Mouse (Mus musculus): ENCODE data around the gene Slc25a1. TPM values are rescaled to one million over a fixed set of nuclear protein-coding genes. Genes with fewer than 3 reads are reported as not detected.
"Not testable (repeated sequence)": the region's sequence is repeated elsewhere in the genome, so short reads cannot be mapped to it uniquely, and the experiment has no call there.

Slc25a1 gene
- polyA plus RNA-seq (2012; rRNA removed) (33.4 and 41.7 TPM in 2 replicates), polyA plus RNA-seq (2014; fragmentation: Nextera tagmentation; extraction: Ambion mirVana) (50.6 and 57.2 TPM in 2 replicates)

DNA sequence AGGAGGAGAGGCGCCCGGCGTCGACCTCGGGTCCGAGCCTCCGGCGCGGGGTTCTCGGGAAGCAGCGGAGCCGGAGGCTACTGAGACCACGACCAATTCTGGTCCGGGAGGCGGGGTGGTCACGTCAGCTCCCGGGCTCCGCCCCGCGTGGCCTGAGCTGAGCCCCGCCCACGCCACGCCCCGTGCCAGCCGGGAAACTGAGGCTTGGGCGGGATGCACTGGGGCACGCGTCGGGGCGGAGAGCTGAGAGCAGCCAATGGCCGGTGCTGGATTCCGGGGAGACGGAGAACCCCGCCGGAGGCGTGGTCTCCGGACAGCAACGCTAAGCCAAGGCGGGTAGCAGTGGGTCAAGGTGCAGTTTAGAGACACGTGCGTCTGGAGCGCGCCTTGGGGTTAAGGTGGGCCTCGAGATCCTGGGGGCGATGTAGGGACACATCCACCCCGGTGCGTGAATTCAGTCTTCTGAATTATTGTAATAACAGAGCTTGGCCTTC, at the start of gene Slc25a1:
TSS of gene Slc25a1 (minus strand) at position 133 of the 494 bp plus-strand sequence.
- H3K4me1 ChIP-seq (replicated peaks; ENCODE audit: control insufficient read depth in 2 of 2, insufficient read depth in 2 of 2, low read length in 1 of 2), result peaks cover 3 to 5% of the 10 kb centered on the region in 2 experiments
- peaks cover 7% of the 10 kb centered on the region; the same call in 1 of the 2 replicates for H3K36me3 ChIP-seq (replicated peaks; ENCODE audit: control insufficient read depth, insufficient read depth, low read depth)
- no peaks in the 10 kb centered on the region for H3K27me3 ChIP-seq (ENCODE audit: control insufficient read depth, insufficient read depth, low read length)
- H3K4me3 ChIP-seq (ENCODE audit: insufficient read depth in 1 of 2, low read depth in 2 of 2, low read length in 2 of 2), result peak within 1 kb of the TSS; percentile 68 to 77
- DNase-seq (ENCODE audit: low read depth in 3 of 3, low spot score in 3 of 3) (peak; percentile 69 to 70 (median 70)), ATAC-seq (ENCODE audit: insufficient read depth) (peak; percentile 86)
- H3K4me2 ChIP-seq (ENCODE audit: low read depth), result peak within 1 kb of the TSS; percentile 97
- TF ChIP-seq CTCF (IDR thresholded peaks at IDR 0.05; ENCODE audit: low read depth) (no peak), EP300 (IDR thresholded peaks at IDR 0.05; ENCODE audit: low read depth) (no peak)
- WGBS (ENCODE audit: insufficient replicate concordance), result under 1% methylated on average over 47 of the region's 47 CpGs
- H3K9me3 ChIP-seq (ENCODE audit: control insufficient read depth, low read length), result no peaks in the 10 kb centered on the region
- peak within 1 kb of the TSS; percentile 84 for H3K27ac ChIP-seq
- H3K9ac ChIP-seq (replicated peaks), result peak within 1 kb of the TSS; percentile 71

DNA sequence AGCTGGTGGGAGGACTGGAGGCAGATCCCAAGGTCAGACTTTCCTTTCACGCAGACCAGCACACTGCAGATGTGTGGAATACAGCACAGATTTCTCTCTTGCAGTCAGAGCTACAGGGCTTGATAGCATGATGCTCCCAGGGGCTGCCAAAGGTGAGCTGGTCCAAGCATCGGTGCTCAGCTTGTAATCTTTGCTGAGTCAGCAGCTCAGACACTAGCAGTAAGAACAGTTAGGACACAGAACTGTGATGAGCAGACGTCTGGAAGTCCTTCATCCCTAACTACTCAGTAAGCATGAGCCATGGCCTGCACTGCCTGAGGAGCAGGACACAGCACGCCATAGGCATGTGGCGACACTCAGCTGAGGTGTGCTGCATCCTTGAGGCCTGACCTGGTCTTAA, 43.8 kb upstream of the Slc25a1 start:
- DNase-seq (ENCODE audit: low read depth in 3 of 3, low spot score in 3 of 3) (no peak), ATAC-seq (ENCODE audit: insufficient read depth) (no peak)
- H3K9ac ChIP-seq (replicated peaks), result no peak overlapping the region
- TF ChIP-seq EP300 (IDR thresholded peaks at IDR 0.05; ENCODE audit: low read depth) (no peak), CTCF (IDR thresholded peaks at IDR 0.05; ENCODE audit: low read depth) (no peak)
- no peaks in the 10 kb centered on the region for H3K9me3 ChIP-seq (ENCODE audit: control insufficient read depth, low read length)
- no peaks in the 10 kb centered on the region for H3K27me3 ChIP-seq (ENCODE audit: control insufficient read depth, insufficient read depth, low read length)
- no peak overlapping the region for H3K4me2 ChIP-seq (ENCODE audit: low read depth)
- H3K4me1 ChIP-seq (replicated peaks; ENCODE audit: control insufficient read depth in 2 of 2, insufficient read depth in 2 of 2, low read length in 1 of 2), result no peaks in the 10 kb centered on the region
- no peaks in the 10 kb centered on the region for H3K36me3 ChIP-seq (replicated peaks; ENCODE audit: control insufficient read depth, insufficient read depth, low read depth)
- H3K27ac ChIP-seq, result no peak overlapping the region
- 49% methylated on average over 5 of the region's 5 CpGs for WGBS (ENCODE audit: insufficient replicate concordance)
- H3K4me3 ChIP-seq (ENCODE audit: insufficient read depth in 1 of 2, low read depth in 2 of 2, low read length in 2 of 2), result no peak overlapping the region

DNA sequence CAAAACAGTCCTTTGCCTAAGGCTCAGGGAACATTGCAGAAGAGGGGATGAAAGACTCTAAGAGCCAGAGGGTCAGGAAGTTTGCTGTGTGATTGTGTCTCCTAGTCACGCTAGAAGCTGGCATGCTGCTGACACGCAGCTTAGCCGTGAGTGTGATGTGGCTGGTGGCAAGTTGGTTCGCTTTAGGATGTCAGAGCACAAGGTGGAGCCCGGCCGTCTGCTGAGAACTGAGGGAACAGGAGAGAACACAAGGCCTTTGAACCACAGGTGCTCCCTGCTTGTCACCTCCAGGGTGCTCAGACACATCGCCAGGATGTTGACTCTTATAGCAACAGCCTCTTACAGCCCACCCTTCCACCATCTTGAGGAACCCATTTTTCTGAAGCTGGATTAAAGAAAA, 34.1 kb upstream of the Slc25a1 start:
- Histone ChIP-seq H3K4me3 (ENCODE audit: insufficient read depth in 1 of 2, low read depth in 2 of 2, low read length in 2 of 2) (no peak overlapping the region), H3K36me3 (replicated peaks; ENCODE audit: control insufficient read depth, insufficient read depth, low read depth) (no peaks in the 10 kb centered on the region), H3K4me1 (replicated peaks; ENCODE audit: control insufficient read depth in 2 of 2, insufficient read depth in 2 of 2, low read length in 1 of 2) (no peaks in the 10 kb centered on the region), H3K9me3 (ENCODE audit: control insufficient read depth, low read length) (no peaks in the 10 kb centered on the region), H3K27me3 (ENCODE audit: control insufficient read depth, insufficient read depth, low read length) (no peaks in the 10 kb centered on the region), H3K4me2 (ENCODE audit: low read depth) (no peak overlapping the region), H3K9ac (replicated peaks) (no peak overlapping the region), H3K27ac (no peak overlapping the region)
- WGBS (ENCODE audit: insufficient replicate concordance), result 73% methylated on average over 7 of the region's 7 CpGs
- no peak for ATAC-seq (ENCODE audit: insufficient read depth)
- TF ChIP-seq EP300 (IDR thresholded peaks at IDR 0.05; ENCODE audit: low read depth) (no peak), CTCF (IDR thresholded peaks at IDR 0.05; ENCODE audit: low read depth) (no peak)
- no peak for DNase-seq (ENCODE audit: low read depth in 3 of 3, low spot score in 3 of 3)

DNA sequence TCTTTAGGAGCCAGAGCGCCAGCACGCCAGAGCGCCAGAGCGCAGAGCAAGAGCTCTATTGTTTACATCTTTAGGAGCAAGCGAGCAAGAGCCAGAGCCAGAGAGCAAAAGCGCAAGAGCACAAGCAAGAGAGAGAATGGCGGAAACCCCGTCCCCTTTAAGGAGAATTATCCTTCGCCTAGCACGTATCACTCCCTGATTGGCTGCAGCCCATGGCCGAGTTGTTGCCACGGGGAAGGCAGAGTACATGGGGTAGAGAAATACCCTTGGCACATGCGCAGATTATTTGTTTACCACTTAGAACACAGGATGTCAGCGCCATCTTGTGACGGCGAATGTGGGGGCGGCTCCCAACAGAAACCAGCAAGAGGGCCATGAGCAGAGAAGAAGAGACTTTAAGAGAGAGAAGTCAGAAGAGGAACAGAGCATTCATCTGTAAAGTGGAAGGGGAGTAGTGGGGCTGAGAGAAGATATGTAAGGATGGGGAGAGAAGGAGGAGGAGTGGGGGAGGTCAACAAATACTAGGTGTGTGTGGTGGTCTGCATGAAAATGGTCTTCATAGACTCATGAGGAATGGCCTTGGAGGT, 28.1 kb upstream of the Slc25a1 start:
- H3K4me3 ChIP-seq (ENCODE audit: insufficient read depth in 1 of 2, low read depth in 2 of 2, low read length in 2 of 2); H3K27me3 ChIP-seq (ENCODE audit: control insufficient read depth, insufficient read depth, low read length); H3K9ac ChIP-seq (replicated peaks); H3K4me1 ChIP-seq (replicated peaks; ENCODE audit: control insufficient read depth in 2 of 2, insufficient read depth in 2 of 2, low read length in 1 of 2); H3K36me3 ChIP-seq (replicated peaks; ENCODE audit: control insufficient read depth, insufficient read depth, low read depth); DNase-seq (ENCODE audit: low read depth in 3 of 3, low spot score in 3 of 3); ATAC-seq (ENCODE audit: insufficient read depth); H3K4me2 ChIP-seq (ENCODE audit: low read depth); H3K27ac ChIP-seq; H3K9me3 ChIP-seq (ENCODE audit: control insufficient read depth, low read length): not testable (repeated sequence)
- 82% methylated on average over 17 of the region's 17 CpGs for WGBS (ENCODE audit: insufficient replicate concordance)

DNA sequence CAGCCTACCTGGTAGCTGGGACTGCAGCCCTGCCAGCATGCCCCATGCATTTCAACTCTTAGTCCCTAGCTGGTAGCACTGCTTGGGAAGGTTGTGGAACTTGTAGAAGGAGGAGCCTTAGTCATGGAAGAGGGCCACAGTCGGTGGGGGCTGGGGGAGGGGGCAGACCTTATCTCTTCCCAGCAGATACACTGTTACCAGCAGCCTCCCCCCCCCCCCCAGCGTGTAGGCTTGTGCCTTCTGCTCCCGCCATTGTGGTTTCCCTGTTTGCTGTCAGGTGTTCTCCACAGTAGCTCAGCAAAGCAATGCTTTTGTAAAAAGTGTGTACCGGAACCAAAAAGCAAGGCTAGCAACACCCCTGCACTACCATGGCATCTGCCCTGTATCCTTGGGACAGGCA, 23.6 kb upstream of the Slc25a1 start:
- Histone ChIP-seq H3K4me3 (ENCODE audit: insufficient read depth in 1 of 2, low read depth in 2 of 2, low read length in 2 of 2) (no peak overlapping the region), H3K4me1 (replicated peaks; ENCODE audit: control insufficient read depth in 2 of 2, insufficient read depth in 2 of 2, low read length in 1 of 2) (no peaks in the 10 kb centered on the region), H3K27me3 (ENCODE audit: control insufficient read depth, insufficient read depth, low read length) (no peaks in the 10 kb centered on the region), H3K27ac (no peak overlapping the region), H3K9me3 (ENCODE audit: control insufficient read depth, low read length) (no peaks in the 10 kb centered on the region), H3K4me2 (ENCODE audit: low read depth) (no peak overlapping the region), H3K9ac (replicated peaks) (no peak overlapping the region), H3K36me3 (replicated peaks; ENCODE audit: control insufficient read depth, insufficient read depth, low read depth) (no peaks in the 10 kb centered on the region)
- TF ChIP-seq EP300 (IDR thresholded peaks at IDR 0.05; ENCODE audit: low read depth), result no peak
- no peak for TF ChIP-seq CTCF (IDR thresholded peaks at IDR 0.05; ENCODE audit: low read depth)
- WGBS (ENCODE audit: insufficient replicate concordance), result 45% methylated on average over 4 of the region's 4 CpGs
- ATAC-seq (ENCODE audit: insufficient read depth) (no peak), DNase-seq (ENCODE audit: low read depth in 3 of 3, low spot score in 3 of 3) (no peak)
